Mouse (Mus musculus) heart, embryonic 11.5 days (tissue): Measurements from ENCODE around the gene Fyn. TPM values are rescaled to one million over a fixed set of nuclear protein-coding genes. Genes with fewer than 3 reads are reported as not detected.

Experiments
- ATAC-seq: fragments of 200-750 bp; cut with Nextera tagmentation; replicated peaks from 2 replicates; pipeline ENCODE4 v1.8.0; 2017; ENCODE audit warnings: moderate library complexity; ENCODE audit not compliant: insufficient number of reproducible peaks, low FRiP score, low TSS enrichment
- H3K27ac ChIP-seq: fragments of 300-500 bp; sonication (generic); 2 replicates; pipeline ENCODE4 v1.5.1; 2014; ENCODE audit warnings: mild to moderate bottlenecking, low read depth, low read length
- H3K27me3 ChIP-seq: fragments of 300-500 bp; sonication (generic); 2 replicates; pipeline ENCODE4 v1.6.1; 2014; ENCODE audit warnings: mild to moderate bottlenecking, low read length, mixed read lengths; ENCODE audit not compliant: control insufficient read depth, insufficient read depth
- H3K36me3 ChIP-seq: fragments of 300-500 bp; sonication (generic); 2 replicates; pipeline ENCODE4 v1.6.1; 2014; ENCODE audit warnings: mild to moderate bottlenecking, low read length, moderate library complexity, mixed read lengths; ENCODE audit not compliant: control insufficient read depth, insufficient read depth
- H3K4me1 ChIP-seq: fragments of 300-500 bp; sonication (generic); 2 replicates; pipeline ENCODE4 v1.6.1; 2014; ENCODE audit warnings: low read length; ENCODE audit not compliant: control insufficient read depth, insufficient read depth
- H3K4me2 ChIP-seq: fragments of 300-500 bp; sonication (generic); 2 replicates; pipeline ENCODE4 v1.6.1; 2014; ENCODE audit warnings: mild to moderate bottlenecking, moderate library complexity
- H3K4me3 ChIP-seq: fragments of 300-500 bp; sonication (generic); 2 replicates; pipeline ENCODE4 v1.5.1; 2014; ENCODE audit warnings: low read depth, low read length
- H3K9ac ChIP-seq: fragments of 300-500 bp; sonication (generic); 2 replicates; pipeline ENCODE4 v1.6.1; 2014; ENCODE audit warnings: mild to moderate bottlenecking, low read depth, low read length, moderate library complexity
- H3K9me3 ChIP-seq: fragments of 300-500 bp; sonication (generic); replicated peaks from 2 replicates; pipeline ENCODE4 v1.6.1; 2016; ENCODE audit warnings: low read length; ENCODE audit not compliant: control insufficient read depth
- WGBS: fragments of 180-500 bp; shearing (Covaris S2); extraction: QIAGEN DNeasy Blood & Tissue Kit; methylation state at CpG from one replicate; pipeline ENCODE4 v1.1.7; 2014; ENCODE audit not compliant: insufficient replicate concordance; 5-methylcytosine and 5-hydroxymethylcytosine counted together
- polyA plus RNA-seq: library from polyadenylated mRNA; unstranded; fragments of >200 nt; fragmentation: Nextera tagmentation; extraction: Ambion mirVana; gene quantifications from 2 replicates; pipeline ENCODE4 v1.2.1, GENCODE M21; 2014

Gene Fyn
- polyA plus RNA-seq, 1 experiment from 2014 or later, result 17.2 TPM

GRCm38 (mm10) chr10:39411857-39412559 is 43.4 kb downstream of the Fyn start:
- no peak overlapping the region for H3K4me3 ChIP-seq
- no peak overlapping the region for H3K27ac ChIP-seq
- no peak overlapping the region for H3K9ac ChIP-seq
- 58% methylated on average over 8 of the region's 8 CpGs for WGBS
- H3K9me3 ChIP-seq, result no peaks in the 10 kb centered on the region
- H3K27me3 ChIP-seq, result no peaks in the 10 kb centered on the region
- no peak overlapping the region for H3K4me2 ChIP-seq
- no peak for ATAC-seq
- H3K4me1 ChIP-seq, result peaks cover 36% of the 10 kb centered on the region
- H3K36me3 ChIP-seq, result no peaks in the 10 kb centered on the region

GRCm38 (mm10) chr10:39412826-39413620 is 44.4 kb downstream of the Fyn start:
- Histone ChIP-seq H3K9ac (no peak overlapping the region), H3K4me3 (no peak overlapping the region), H3K36me3 (no peaks in the 10 kb centered on the region), H3K9me3 (no peaks in the 10 kb centered on the region), H3K4me1 (peaks cover 39% of the 10 kb centered on the region), H3K27me3 (no peaks in the 10 kb centered on the region), H3K4me2 (peak overlapping the region; percentile 23), H3K27ac (no peak overlapping the region; the same call in 1 of the 2 replicates)
- WGBS, result 46% methylated on average over 18 of the region's 18 CpGs
- no peak for ATAC-seq

GRCm38 (mm10) chr10:39414068-39414467 is 45.4 kb downstream of the Fyn start:
- ATAC-seq, result no peak
- no peaks in the 10 kb centered on the region for H3K36me3 ChIP-seq
- peaks cover 39% of the 10 kb centered on the region for H3K4me1 ChIP-seq
- H3K9me3 ChIP-seq, result no peaks in the 10 kb centered on the region
- H3K27me3 ChIP-seq, result no peaks in the 10 kb centered on the region
- no peak overlapping the region for H3K9ac ChIP-seq
- 80% methylated on average over 1 of the region's 1 CpGs for WGBS
- no peak overlapping the region for H3K4me2 ChIP-seq
- no peak overlapping the region for H3K27ac ChIP-seq
- H3K4me3 ChIP-seq, result no peak overlapping the region

GRCm38 (mm10) chr10:39415586-39415985 is 46.9 kb downstream of the Fyn start:
- no peaks in the 10 kb centered on the region for H3K27me3 ChIP-seq
- H3K36me3 ChIP-seq, result no peaks in the 10 kb centered on the region
- no peaks in the 10 kb centered on the region for H3K9me3 ChIP-seq
- peaks cover 28% of the 10 kb centered on the region for H3K4me1 ChIP-seq
- no peak overlapping the region for H3K4me3 ChIP-seq
- no peak overlapping the region for H3K4me2 ChIP-seq
- H3K9ac ChIP-seq, result no peak overlapping the region
- no peak overlapping the region for H3K27ac ChIP-seq
- WGBS, result 68% methylated on average over 2 of the region's 2 CpGs
- ATAC-seq, result no peak

- H3K4me1 ChIP-seq, result peaks cover 27% of the 10 kb centered on the region
- H3K4me3 ChIP-seq, result no peak overlapping the region
- H3K27me3 ChIP-seq, result no peaks in the 10 kb centered on the region
- no peaks in the 10 kb centered on the region for H3K9me3 ChIP-seq
- H3K9ac ChIP-seq, result no peak overlapping the region
- no peak overlapping the region for H3K4me2 ChIP-seq
- H3K36me3 ChIP-seq, result no peaks in the 10 kb centered on the region
- H3K27ac ChIP-seq, result peak overlapping the region; percentile 17; the same call in 1 of the 2 replicates
- WGBS, result 68% methylated on average over 5 of the region's 5 CpGs
- no peak for ATAC-seq
These were observed 49.0 kb downstream of the Fyn start for GRCm38 (mm10) chr10:39417611-39418010.

GRCm38 (mm10) chr10:39418395-39418794 is 49.7 kb downstream of the Fyn start:
- no peak overlapping the region for H3K4me2 ChIP-seq
- no peak overlapping the region for H3K9ac ChIP-seq
- no peaks in the 10 kb centered on the region for H3K9me3 ChIP-seq
- H3K36me3 ChIP-seq, result no peaks in the 10 kb centered on the region
- no peak overlapping the region for H3K4me3 ChIP-seq
- no peaks in the 10 kb centered on the region for H3K27me3 ChIP-seq
- ATAC-seq, result no peak
- H3K27ac ChIP-seq, result no peak overlapping the region
- 73% methylated on average over 7 of the region's 7 CpGs for WGBS
- H3K4me1 ChIP-seq, result peaks cover 19% of the 10 kb centered on the region

GRCm38 (mm10) chr10:39420842-39421617 is 52.4 kb downstream of the Fyn start:
- no peak for ATAC-seq
- 72% methylated on average over 9 of the region's 9 CpGs for WGBS
- H3K4me2 ChIP-seq, result no peak overlapping the region

GRCm38 (mm10) chr10:39421772-39422171 is 53.1 kb downstream of the Fyn start:
- Histone ChIP-seq H3K4me2 (no peak overlapping the region), H3K27me3 (no peaks in the 10 kb centered on the region), H3K9ac (no peak overlapping the region), H3K27ac (no peak overlapping the region), H3K9me3 (no peaks in the 10 kb centered on the region), H3K4me3 (no peak overlapping the region), H3K36me3 (no peaks in the 10 kb centered on the region), H3K4me1 (peaks cover 14% of the 10 kb centered on the region)
- 88% methylated on average over 9 of the region's 9 CpGs for WGBS
- ATAC-seq, result no peak

More at GRCm38 (mm10) chr10:39420842-39421617, 52.4 kb downstream of the Fyn start:
- no peak overlapping the region for H3K27ac ChIP-seq
- no peak overlapping the region for H3K9ac ChIP-seq
- H3K4me3 ChIP-seq, result no peak overlapping the region
- peaks cover 14% of the 10 kb centered on the region for H3K4me1 ChIP-seq
- H3K36me3 ChIP-seq, result no peaks in the 10 kb centered on the region
- no peaks in the 10 kb centered on the region for H3K9me3 ChIP-seq
- H3K27me3 ChIP-seq, result no peaks in the 10 kb centered on the region
